8 mouse cellular contexts compared by ENCODE assay signal in the genomic region with DNA sequence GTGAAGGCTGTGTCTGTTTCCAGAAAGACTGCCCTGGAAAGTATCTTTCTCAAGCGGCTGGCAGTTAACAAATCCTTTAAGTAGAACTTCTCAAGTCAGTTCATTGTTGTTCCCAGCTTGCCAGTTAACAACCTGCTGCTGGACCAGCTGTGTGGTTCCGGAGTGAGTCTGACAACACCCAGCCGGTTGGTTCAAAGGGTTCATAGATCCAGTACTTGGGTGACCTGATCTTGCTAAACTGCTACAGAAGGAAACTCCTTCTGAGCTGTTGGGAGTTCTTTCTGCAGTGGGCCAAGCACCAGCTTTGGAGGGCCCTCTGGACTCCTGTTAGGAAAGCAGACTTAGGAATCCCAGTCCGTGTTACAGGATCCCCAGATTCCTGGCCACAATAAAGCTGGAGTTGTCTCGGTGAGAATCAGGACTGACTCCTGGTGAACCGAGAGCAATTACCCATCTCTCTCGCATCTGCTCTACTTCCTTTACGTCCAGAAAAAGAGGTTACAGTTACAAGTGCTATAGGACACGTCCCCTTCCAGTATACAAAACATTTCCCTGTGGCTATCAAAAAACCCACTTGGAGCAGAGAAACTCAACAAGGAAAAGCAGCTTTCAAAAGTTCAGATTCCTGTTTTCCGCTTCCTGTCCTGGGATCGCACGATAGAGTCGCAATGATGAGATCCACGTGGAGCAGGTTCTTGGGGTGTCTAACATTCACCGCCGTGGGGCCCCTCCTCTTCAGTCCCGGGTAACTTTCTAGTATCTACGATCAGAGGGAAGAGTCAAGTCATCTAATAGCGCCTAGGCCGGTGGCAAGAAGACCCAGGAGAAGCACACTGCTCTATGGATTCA. TPM values are rescaled to one million over a fixed set of nuclear protein-coding genes. Genes with fewer than 3 reads are reported as not detected.
DNase-seq lines count a peak whose midpoint lies in the region; ATAC-seq and TF ChIP-seq lines count a peak whose summit lies in the region.

No protein-coding gene starts in this region.

- peak overlapping the region; percentile 94 for H3K4me2 ChIP-seq in midbrain, embryonic 15.5 days

- no peaks in the 10 kb centered on the region for H3K9me3 ChIP-seq in limb, embryonic 10.5 days (replicated peaks)
- no peaks in the 10 kb centered on the region for H3K9me3 ChIP-seq in midbrain, embryonic 15.5 days

- H3K4me1 ChIP-seq in kidney, adult 2 months (ENCODE audit: control insufficient read depth, insufficient read depth, low read length): peaks cover 9% of the 10 kb centered on the region; the same call in 1 of the 2 replicates
- H3K4me1 ChIP-seq in limb, embryonic 10.5 days: peaks cover 37% of the 10 kb centered on the region
- H3K4me1 ChIP-seq in midbrain, embryonic 15.5 days: peaks cover 19% of the 10 kb centered on the region

- no peaks in the 10 kb centered on the region for H3K36me3 ChIP-seq in kidney, adult 2 months (ENCODE audit: control insufficient read depth, insufficient read depth, low read length)
- no peaks in the 10 kb centered on the region for H3K36me3 ChIP-seq in limb, embryonic 10.5 days
- H3K36me3 ChIP-seq in midbrain, embryonic 15.5 days (replicated peaks): no peaks in the 10 kb centered on the region

- WGBS in kidney, adult 2 months: 20% methylated on average over 20 of the region's 20 CpGs
- 4% methylated on average over 20 of the region's 20 CpGs for WGBS in limb, embryonic 10.5 days
- WGBS in midbrain, embryonic 15.5 days: 7% methylated on average over 20 of the region's 20 CpGs

- peak; percentile 8 for ATAC-seq in midbrain, embryonic 15.5 days (replicated peaks)
- ATAC-seq in megakaryocyte progenitor cell, adult 5-6 weeks (replicated peaks; ENCODE audit: poor library complexity): no peak

- no peak for TF ChIP-seq CTCF in kidney, adult 2 months (conservative IDR thresholded peaks at IDR 0.05; ENCODE audit: insufficient read depth, insufficient read length, low read depth, low read length)

- H3K4me3 ChIP-seq in kidney, adult 2 months (ENCODE audit: insufficient read depth, low read depth, low read length): peak overlapping the region; percentile 48
- H3K4me3 ChIP-seq in limb, embryonic 10.5 days: peak overlapping the region; percentile 95
- H3K4me3 ChIP-seq in midbrain, embryonic 15.5 days: peak overlapping the region; percentile 70

- TF ChIP-seq POLR2A in kidney, adult 2 months (IDR thresholded peaks at IDR 0.05; ENCODE audit: low read depth, low read length): no peak

- no peaks in the 10 kb centered on the region for H3K27me3 ChIP-seq in kidney, adult 2 months (replicated peaks; ENCODE audit: control insufficient read depth, insufficient read depth, low read length)
- H3K27me3 ChIP-seq in limb, embryonic 10.5 days (ENCODE audit: low read depth, poor library complexity, severe bottlenecking): no peaks in the 10 kb centered on the region
- 0 out of 2 replicates have a peak, but pooled peaks cover 10% of the 10 kb centered on the region for H3K27me3 ChIP-seq in midbrain, embryonic 15.5 days (replicated peaks)

- no peak for DNase-seq in kidney, adult 2 months
- DNase-seq in kidney, postnatal 10 days: no peak
- DNase-seq in embryo, embryonic 11 days: peak; percentile 23
- no peak for DNase-seq in limb, embryonic 10.5 days (ENCODE audit: low spot score)
- no peak for DNase-seq in gastrocnemius, postnatal 25 days
- no peak for DNase-seq in urinary bladder, adult 18-20 months (ENCODE audit: low spot score in 2 of 2)

- H3K27ac ChIP-seq in kidney, adult 2 months (ENCODE audit: insufficient read depth, low read depth, low read length): no peak overlapping the region
- peak overlapping the region; percentile 81 for H3K27ac ChIP-seq in limb, embryonic 10.5 days
- H3K27ac ChIP-seq in midbrain, embryonic 15.5 days: no peak overlapping the region

- no peak overlapping the region for H3K9ac ChIP-seq in midbrain, embryonic 15.5 days

RNA-seq across cellular contexts. Expression of gene Myo10, which starts 0.8 kb away (rescaled TPM):
- polyA plus RNA-seq in kidney, adult 2 months (2012; rRNA removed): 45.4 and 51.9 TPM in 2 replicates
- 38.5 and 47.2 TPM in 2 replicates for polyA plus RNA-seq in limb, embryonic 10.5 days (2016; fragmentation: Nextera tagmentation; extraction: Ambion mirVana)
- 28.1 and 30.8 TPM in 2 replicates for polyA plus RNA-seq in midbrain, embryonic 15.5 days (2015; fragmentation: Nextera tagmentation; extraction: Ambion mirVana)
- 10 to 100 TPM; 36.3 to 50.5 TPM for total RNA-seq in gastrocnemius, postnatal 25 days (2021)
- 2.4 and 2.9 TPM in 2 replicates for total RNA-seq in megakaryocyte progenitor cell, adult 5-6 weeks (2015)
- total RNA-seq in megakaryocyte progenitor cell, adult 5-6 weeks (2017): 3.8 and 4.2 TPM in 2 replicates
